Mouse (Mus musculus) G1E (cell line): ENCODE measurements at regions not wholly inside any gene's neighbourhood (a gene's known extent, or its start where the extent isn't known, plus 50 kb on each side); places are given as distances from the start of the nearest gene placed in this dataset.

Experiments
- CTCF ChIP-seq: IDR thresholded peaks from 2 replicates; pipeline ENCODE4 v1.5.1; 2012; ENCODE audit warnings: low read depth, low read length, inconsistent platforms, mixed read lengths
- GATA1 ChIP-seq: IDR thresholded peaks from 2 replicates; pipeline ENCODE4 v1.6.1; 2012; ENCODE audit warnings: borderline replicate concordance, low read length, inconsistent platforms, mixed read lengths
- GATA2 ChIP-seq: IDR thresholded peaks from 2 replicates; pipeline ENCODE4 v1.6.1; 2012; ENCODE audit warnings: low read depth, low read length, inconsistent platforms, borderline replicate concordance
- POLR2AphosphoS5 ChIP-seq: IDR thresholded peaks from 2 replicates; pipeline ENCODE4 v1.6.1; 2012; ENCODE audit warnings: low read depth, low read length, inconsistent platforms; ENCODE audit not compliant: insufficient replicate concordance
- TAL1 ChIP-seq: conservative IDR thresholded peaks from 2 replicates; pipeline ENCODE4 v1.6.1; 2012; ENCODE audit warnings: low read depth, low read length, inconsistent platforms, mixed read lengths

DNA sequence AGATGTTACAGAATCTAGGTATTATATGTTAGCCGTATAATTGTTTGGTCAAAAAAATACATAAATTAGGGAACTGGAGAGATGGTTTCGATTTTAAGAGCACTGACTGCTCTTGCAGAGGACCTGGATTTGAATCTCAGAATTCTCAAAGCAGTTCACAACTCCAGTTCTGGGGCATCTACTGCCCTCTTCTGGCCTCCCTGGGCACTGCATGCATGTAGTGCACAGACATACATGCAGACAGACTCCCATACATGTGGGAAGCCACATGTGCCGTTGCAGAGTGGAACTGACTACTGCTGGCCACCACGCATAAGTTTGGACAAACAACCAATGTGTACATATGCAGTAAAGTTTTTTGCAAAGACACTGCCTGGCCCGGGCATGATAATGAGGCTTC is 62.0 kb upstream of the Foxn2 start:
- TF ChIP-seq CTCF (peak; percentile 30; the same call in 1 of the 2 replicates), TAL1 (no peak), GATA1 (no peak), POLR2AphosphoS5 (no peak), GATA2 (no peak)
